12 mouse cellular contexts compared by ENCODE assay signal in genomic region chr1:178321730-178322357, GRCm38 (mm10). TPM values are rescaled to one million over a fixed set of nuclear protein-coding genes. Genes with fewer than 3 reads are reported as not detected.
DNase-seq lines count a peak whose midpoint lies in the region; ATAC-seq and TF ChIP-seq lines count a peak whose summit lies in the region.
"Had no signal": no experiment of that assay in that cellular context is flagged by ENCODE, and none has a peak within 500 bp of the region (broad histone marks: within the 10 kb centered on the region; RNA-seq: fewer than 3 reads in every experiment).

No protein-coding gene starts in this region.

- H3K79me2 ChIP-seq in myocyte (ENCODE audit: control insufficient read depth, insufficient read depth), result peaks cover 61% of the 10 kb centered on the region

- H3K9me3 ChIP-seq in heart, embryonic 11.5 days (replicated peaks; ENCODE audit: control insufficient read depth, low read length), result no peaks in the 10 kb centered on the region
- H3K9me3 ChIP-seq in lung, embryonic 14.5 days (ENCODE audit: low read depth, low read length), result no peaks in the 10 kb centered on the region
- H3K9me3 ChIP-seq in hindbrain, embryonic 14.5 days (ENCODE audit: control insufficient read depth, low read length), result no peaks in the 10 kb centered on the region
- H3K9me3 ChIP-seq: lung, embryonic 15.5 days had no signal

- WGBS in heart, embryonic 11.5 days (ENCODE audit: insufficient replicate concordance), result 77% methylated on average over 4 of the region's 4 CpGs
- WGBS in lung, embryonic 14.5 days, result 58% methylated on average over 4 of the region's 4 CpGs
- WGBS in hindbrain, embryonic 14.5 days, result 60% methylated on average over 4 of the region's 4 CpGs

- no peak overlapping the region for H3ac ChIP-seq in myocyte (ENCODE audit: control insufficient read depth, insufficient read length)

- no peak for DNase-seq in heart, postnatal 10 days
- no peak for DNase-seq in lung, embryonic 14.5 days
- no peak for DNase-seq in lung, postnatal 25 days (ENCODE audit: low spot score)
- no peak for DNase-seq in hindbrain, embryonic 14.5 days (ENCODE audit: low spot score)
- no peak for DNase-seq in left cerebral cortex, postnatal 25 days (ENCODE audit: low spot score in 2 of 2)
- no peak for DNase-seq in right cerebral cortex, postnatal 36 days (ENCODE audit: low spot score in 2 of 2)
- DNase-seq: kidney, adult 11 months; layer of hippocampus, postnatal 36 days had no signal

- H3K9ac ChIP-seq in heart, embryonic 11.5 days (ENCODE audit: low read depth, low read length), result no peak overlapping the region
- no peak overlapping the region for H3K9ac ChIP-seq in lung, embryonic 14.5 days
- no peak overlapping the region for H3K9ac ChIP-seq in hindbrain, embryonic 14.5 days

- H3K27me3 ChIP-seq in heart, embryonic 11.5 days (ENCODE audit: control insufficient read depth, insufficient read depth, low read length), result no peaks in the 10 kb centered on the region
- H3K27me3 ChIP-seq in lung, embryonic 14.5 days (ENCODE audit: insufficient read depth, low read length), result no peaks in the 10 kb centered on the region
- no peaks in the 10 kb centered on the region for H3K27me3 ChIP-seq in hindbrain, embryonic 14.5 days (ENCODE audit: control insufficient read depth, insufficient read depth, low read length)
- no peaks in the 10 kb centered on the region for H3K27me3 ChIP-seq in myocyte (ENCODE audit: control insufficient read depth, insufficient read depth, insufficient read length)
- H3K27me3 ChIP-seq: CH12.LX; lung, embryonic 15.5 days had no signal

- peak overlapping the region; percentile 36; the same call in 1 of the 2 replicates for H3K27ac ChIP-seq in heart, embryonic 11.5 days (ENCODE audit: low read depth, low read length)
- peak overlapping the region; percentile 7; the same call in 1 of the 2 replicates for H3K27ac ChIP-seq in lung, embryonic 14.5 days (ENCODE audit: low read depth)
- no peak overlapping the region for H3K27ac ChIP-seq in hindbrain, embryonic 14.5 days
- H3K27ac ChIP-seq: lung, embryonic 15.5 days had no signal

- no peak for ATAC-seq in heart, embryonic 11.5 days (replicated peaks; ENCODE audit: insufficient number of reproducible peaks, low FRiP score, low TSS enrichment)
- ATAC-seq in lung, embryonic 14.5 days (ENCODE audit: insufficient read depth), result no peak
- no peak for ATAC-seq in hindbrain, embryonic 14.5 days (ENCODE audit: low FRiP score)

- no peak for TF ChIP-seq CTCF in lung, embryonic 14.5 days (IDR thresholded peaks at IDR 0.05; ENCODE audit: low read depth)

- H3K36me3 ChIP-seq in heart, embryonic 11.5 days (ENCODE audit: control insufficient read depth, insufficient read depth, low read length), result peaks cover 20% of the 10 kb centered on the region
- H3K36me3 ChIP-seq in lung, embryonic 14.5 days (ENCODE audit: insufficient read depth), result peaks cover 63% of the 10 kb centered on the region
- peaks cover 58% of the 10 kb centered on the region for H3K36me3 ChIP-seq in hindbrain, embryonic 14.5 days (replicated peaks; ENCODE audit: control insufficient read depth, insufficient read depth)
- peaks cover 66% of the 10 kb centered on the region for H3K36me3 ChIP-seq in myocyte (ENCODE audit: control insufficient read depth, insufficient read depth)

- no peak overlapping the region for H3K4me3 ChIP-seq in heart, embryonic 11.5 days (ENCODE audit: low read depth, low read length)
- H3K4me3 ChIP-seq in lung, embryonic 14.5 days (ENCODE audit: low read depth, low read length), result no peak overlapping the region
- no peak overlapping the region for H3K4me3 ChIP-seq in hindbrain, embryonic 14.5 days (replicated peaks; ENCODE audit: low read length)
- no peak overlapping the region for H3K4me3 ChIP-seq in myocyte

- 0 out of 2 replicates have a peak, but pooled peaks cover 10% of the 10 kb centered on the region for H3K4me1 ChIP-seq in heart, embryonic 11.5 days (ENCODE audit: control insufficient read depth, insufficient read depth, low read length)
- H3K4me1 ChIP-seq in lung, embryonic 14.5 days (ENCODE audit: insufficient read depth), result peaks cover 4% of the 10 kb centered on the region; the same call in 1 of the 2 replicates
- peaks cover 29% of the 10 kb centered on the region for H3K4me1 ChIP-seq in hindbrain, embryonic 14.5 days (replicated peaks; ENCODE audit: control insufficient read depth, insufficient read depth, low read length)

- peak overlapping the region; percentile 74; the same call in 1 of the 2 replicates for H3K4me2 ChIP-seq in heart, embryonic 11.5 days
- no peak overlapping the region; the same call in 1 of the 2 replicates for H3K4me2 ChIP-seq in lung, embryonic 14.5 days
- peak overlapping the region; percentile 97 for H3K4me2 ChIP-seq in hindbrain, embryonic 14.5 days (replicated peaks)
- peak overlapping the region; percentile 89 for H3K4me2 ChIP-seq in myocyte (ENCODE audit: low read depth)

- TF ChIP-seq POLR2A in myocyte (IDR thresholded peaks at IDR 0.05; ENCODE audit: insufficient read length, low read depth), result no peak

- intact Hi-C loops in heart, postnatal 10 days (cut with DNase I), result loop anchor here (10.0 kb wide), 1 partner anchor 1463 kb away; no protein-coding TSS in a partner anchor
- intact Hi-C loops in left cerebral cortex, postnatal 25 days (cut with DNase I), result no loop called here

TF ChIP-seq in myocyte, 11 proteins besides CTCF, POLR2A, EP300 and RAD21:
- TF ChIP-seq CEBPB (IDR thresholded peaks at IDR 0.05; ENCODE audit: insufficient read depth, poor library complexity, severe bottlenecking), result no peak
- no peak for TF ChIP-seq MYOG (IDR thresholded peaks at IDR 0.05; ENCODE audit: control insufficient read depth in 1 of 3, insufficient read depth in 1 of 3, insufficient read length in 2 of 3, low read depth in 2 of 3)
- no peak for TF ChIP-seq USF1 (IDR thresholded peaks at IDR 0.05; ENCODE audit: low read depth)
- TF ChIP-seq E2F4 (IDR thresholded peaks at IDR 0.05; ENCODE audit: insufficient read depth), result no peak
- TF ChIP-seq MAX (IDR thresholded peaks at IDR 0.05; ENCODE audit: low read depth), result no peak
- TF ChIP-seq TCF12 (IDR thresholded peaks at IDR 0.05; ENCODE audit: insufficient read depth, poor library complexity, severe bottlenecking), result no peak
- no peak for TF ChIP-seq MYOD1 (IDR thresholded peaks at IDR 0.05; ENCODE audit: control insufficient read depth in 1 of 3, insufficient read length in 2 of 3, low read depth in 2 of 3)
- no peak for TF ChIP-seq REST (IDR thresholded peaks at IDR 0.05; ENCODE audit: insufficient read depth, insufficient read length)

RNA-seq across cellular contexts. Expression of gene Cox20, which starts 2.9 kb away (rescaled TPM):
- polyA plus RNA-seq in heart, embryonic 11.5 days (2014; fragmentation: Nextera tagmentation; extraction: Ambion mirVana), result 174 and 178 TPM in 2 replicates
- total RNA-seq in heart, postnatal 10 days (2021), result 100 to 1,000 TPM; 128 to 134 TPM
- polyA plus RNA-seq in lung, embryonic 14.5 days (2014; fragmentation: Nextera tagmentation; extraction: Ambion mirVana), result 124 and 135 TPM in 2 replicates
- 102 and 134 TPM in 2 replicates for polyA plus RNA-seq in hindbrain, embryonic 14.5 days (2014; fragmentation: Nextera tagmentation; extraction: Ambion mirVana)
- polyA plus RNA-seq in myocyte (2012; fragmentation: generic; extraction: Trizol), result 67.2 TPM
- total RNA-seq in left cerebral cortex, postnatal 25 days (2021), result 10 to 100 TPM; 29.8 to 33.8 TPM

RNA-seq across cellular contexts. Expression of gene Hnrnpu, which starts 15.8 kb away (rescaled TPM):
- polyA plus RNA-seq in heart, embryonic 11.5 days (2014; fragmentation: Nextera tagmentation; extraction: Ambion mirVana), result 379 and 381 TPM in 2 replicates
- total RNA-seq in heart, postnatal 10 days (2021), result 100 to 1,000 TPM; 258 to 270 TPM
- polyA plus RNA-seq in lung, embryonic 14.5 days (2014; fragmentation: Nextera tagmentation; extraction: Ambion mirVana), result 593 and 647 TPM in 2 replicates
- polyA plus RNA-seq in hindbrain, embryonic 14.5 days (2014; fragmentation: Nextera tagmentation; extraction: Ambion mirVana), result 313 and 339 TPM in 2 replicates
- polyA plus RNA-seq in myocyte (2012; fragmentation: generic; extraction: Trizol), result 95.0 TPM
- total RNA-seq in left cerebral cortex, postnatal 25 days (2021), result 100 to 1,000 TPM; 382 to 390 TPM
